Mouse (Mus musculus) midbrain, embryonic 16.5 days (tissue): ENCODE measurements around the gene Il18bp. TPM values are rescaled to one million over a fixed set of nuclear protein-coding genes. Genes with fewer than 3 reads are reported as not detected.

Experiments used
- ATAC-seq: fragments of 200-750 bp; cut with Nextera tagmentation; 2 replicates; pipeline ENCODE4 v1.8.0; 2017; ENCODE audit warnings: moderate TSS enrichment
- H3K27ac ChIP-seq: fragments of 300-500 bp; sonication (generic); 2 replicates; pipeline ENCODE4 v1.5.1; 2014; ENCODE audit warnings: mild to moderate bottlenecking, low read length, mixed read lengths
- H3K27me3 ChIP-seq: fragments of 300-500 bp; sonication (generic); 2 replicates; pipeline ENCODE4 v1.6.1; 2014; ENCODE audit warnings: low read depth, low read length, mixed read lengths; ENCODE audit not compliant: control insufficient read depth, insufficient read depth
- H3K36me3 ChIP-seq: fragments of 300-500 bp; sonication (generic); 2 replicates; pipeline ENCODE4 v1.6.1; 2014; ENCODE audit warnings: mild to moderate bottlenecking, low read length, moderate library complexity, mixed read lengths; ENCODE audit not compliant: control insufficient read depth, insufficient read depth
- H3K4me1 ChIP-seq: fragments of 300-500 bp; sonication (generic); 2 replicates; pipeline ENCODE4 v1.6.1; 2014; ENCODE audit warnings: mild to moderate bottlenecking, low read length, mixed read lengths; ENCODE audit not compliant: control insufficient read depth, insufficient read depth
- H3K4me2 ChIP-seq: fragments of 300-500 bp; sonication (generic); 2 replicates; pipeline ENCODE4 v1.6.1; 2014; ENCODE audit warnings: mild to moderate bottlenecking, low read length, mixed read lengths
- H3K4me3 ChIP-seq: fragments of 300-500 bp; sonication (generic); 2 replicates; pipeline ENCODE4 v1.5.1; 2014; ENCODE audit warnings: low read depth, mild to moderate bottlenecking, low read length, moderate library complexity, mixed read lengths
- H3K9ac ChIP-seq: fragments of 300-500 bp; sonication (generic); 2 replicates; pipeline ENCODE4 v1.6.1; 2014; ENCODE audit warnings: low read depth, low read length, mixed read lengths
- H3K9me3 ChIP-seq: fragments of 300-500 bp; sonication (generic); replicated peaks from 2 replicates; pipeline ENCODE4 v1.6.1; 2014; ENCODE audit warnings: mild to moderate bottlenecking, low read length, mixed read lengths; ENCODE audit not compliant: control insufficient read depth, poor library complexity, severe bottlenecking
- WGBS: fragments of 180-500 bp; shearing (Covaris S2); extraction: QIAGEN DNeasy Blood & Tissue Kit; methylation state at CpG from one replicate; pipeline ENCODE4 v1.1.7; 2014; 5-methylcytosine and 5-hydroxymethylcytosine counted together
- polyA plus RNA-seq: library from polyadenylated mRNA; unstranded; fragments of >200 nt; fragmentation: Nextera tagmentation; extraction: Ambion mirVana; gene quantifications from 2 replicates; pipeline ENCODE4 v1.2.1, GENCODE M21; 2015

Gene Il18bp
- polyA plus RNA-seq, 1 experiment from 2014 or later, result 4.9 TPM

- Histone ChIP-seq H3K36me3 (peaks cover 75% of the 10 kb centered on the region), H3K27me3 (no peaks in the 10 kb centered on the region), H3K4me2 (no peak overlapping the region), H3K4me1 (no peaks in the 10 kb centered on the region), H3K4me3 (no peak overlapping the region), H3K9me3 (no peaks in the 10 kb centered on the region), H3K27ac (no peak overlapping the region), H3K9ac (no peak overlapping the region)
- no peak for ATAC-seq
- WGBS, result 91% methylated on average over 3 of the region's 3 CpGs
These were observed 24.2 kb downstream of the Il18bp start for GRCm38 (mm10) chr7:101994241-101994640.

- Histone ChIP-seq H3K36me3 (peaks cover 14% of the 10 kb centered on the region; the same call in 1 of the 2 replicates), H3K4me3 (no peak overlapping the region), H3K4me1 (no peaks in the 10 kb centered on the region), H3K9me3 (no peaks in the 10 kb centered on the region), H3K27ac (no peak overlapping the region), H3K27me3 (no peaks in the 10 kb centered on the region), H3K4me2 (no peak overlapping the region), H3K9ac (no peak overlapping the region)
- ATAC-seq, result no peak
- WGBS, result 88% methylated on average over 3 of the region's 3 CpGs
These were observed 33.4 kb downstream of the Il18bp start for GRCm38 (mm10) chr7:101985081-101985480.

DNA sequence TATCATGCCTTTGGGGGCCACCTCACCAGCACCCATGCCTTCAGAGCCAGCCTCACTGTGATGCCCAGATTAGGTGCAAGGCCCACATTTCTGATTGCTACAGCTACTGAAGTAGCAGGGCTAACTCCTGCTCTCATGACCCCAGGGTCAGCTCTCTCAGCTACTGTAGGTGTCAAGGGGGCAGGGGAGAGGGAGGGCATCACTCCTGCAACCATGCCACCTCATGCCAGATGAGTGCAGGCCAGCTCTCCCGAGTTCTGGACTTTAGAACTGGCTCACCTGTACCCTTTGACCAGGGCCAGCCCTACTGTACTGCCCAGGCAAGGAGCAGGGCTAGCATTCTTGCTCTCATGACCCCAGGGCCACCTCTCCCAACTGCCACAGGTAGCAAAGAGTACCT, 35.8 kb downstream of the Il18bp start:
- H3K4me3 ChIP-seq, result no peak overlapping the region
- H3K9ac ChIP-seq, result no peak overlapping the region
- H3K27ac ChIP-seq, result no peak overlapping the region
- no peaks in the 10 kb centered on the region for H3K4me1 ChIP-seq
- peaks cover 1% of the 10 kb centered on the region; the same call in 1 of the 2 replicates for H3K36me3 ChIP-seq
- H3K9me3 ChIP-seq, result no peaks in the 10 kb centered on the region
- no peak for ATAC-seq
- 100% methylated on average over 1 of the region's 1 CpGs for WGBS
- H3K27me3 ChIP-seq, result no peaks in the 10 kb centered on the region
- no peak overlapping the region for H3K4me2 ChIP-seq

DNA sequence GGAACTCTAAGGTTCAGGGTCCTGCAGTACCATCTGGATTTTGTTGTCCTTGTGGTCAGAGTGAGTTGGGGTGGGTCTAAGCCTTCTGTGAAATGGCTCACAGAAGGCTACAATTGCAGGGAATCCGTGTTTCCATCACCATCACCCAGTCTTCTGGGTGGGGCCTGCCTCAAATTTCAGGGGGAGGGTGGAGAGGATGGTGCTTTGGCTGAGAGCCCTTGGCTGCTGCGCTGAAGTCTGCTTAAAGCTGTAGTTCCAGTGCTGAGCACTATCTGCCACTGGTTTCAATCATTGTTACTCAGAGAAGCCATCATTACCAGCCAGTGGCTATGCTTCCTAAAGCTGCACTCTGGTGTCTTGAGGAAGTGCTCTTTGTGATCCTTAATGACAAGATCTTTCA, 44.0 kb downstream of the Il18bp start:
- no peak overlapping the region for H3K27ac ChIP-seq
- H3K4me3 ChIP-seq, result no peak overlapping the region
- peaks cover 23% of the 10 kb centered on the region for H3K4me1 ChIP-seq
- H3K9me3 ChIP-seq, result no peaks in the 10 kb centered on the region
- H3K4me2 ChIP-seq, result no peak overlapping the region
- no peak for ATAC-seq
- WGBS, result 85% methylated on average over 2 of the region's 2 CpGs
- no peaks in the 10 kb centered on the region for H3K27me3 ChIP-seq
- H3K9ac ChIP-seq, result no peak overlapping the region
- no peaks in the 10 kb centered on the region for H3K36me3 ChIP-seq

GRCm38 (mm10) chr7:101973730-101974129, 44.8 kb downstream of the Il18bp start:
- H3K9ac ChIP-seq, result no peak overlapping the region
- H3K36me3 ChIP-seq, result no peaks in the 10 kb centered on the region
- H3K27ac ChIP-seq, result no peak overlapping the region
- no peak overlapping the region for H3K4me2 ChIP-seq
- no peaks in the 10 kb centered on the region for H3K27me3 ChIP-seq
- peaks cover 28% of the 10 kb centered on the region for H3K4me1 ChIP-seq
- no peak overlapping the region for H3K4me3 ChIP-seq
- H3K9me3 ChIP-seq, result no peaks in the 10 kb centered on the region
- no peak for ATAC-seq
- WGBS, result 91% methylated on average over 3 of the region's 3 CpGs

- Histone ChIP-seq H3K4me3 (peak overlapping the region; percentile 71), H3K36me3 (no peaks in the 10 kb centered on the region), H3K4me2 (peak overlapping the region; percentile 59), H3K9me3 (no peaks in the 10 kb centered on the region), H3K27me3 (no peaks in the 10 kb centered on the region), H3K9ac (peak overlapping the region; percentile 94), H3K27ac (peak overlapping the region; percentile 100), H3K4me1 (peaks cover 36% of the 10 kb centered on the region)
- WGBS, result 60% methylated on average over 2 of the region's 2 CpGs
- no peak for ATAC-seq
These were observed 46.8 kb downstream of the Il18bp start for GRCm38 (mm10) chr7:101971721-101972120.

- Histone ChIP-seq H3K4me3 (peak overlapping the region; percentile 71), H3K9ac (peak overlapping the region; percentile 94), H3K27ac (peak overlapping the region; percentile 100), H3K27me3 (no peaks in the 10 kb centered on the region), H3K4me1 (peaks cover 36% of the 10 kb centered on the region), H3K36me3 (no peaks in the 10 kb centered on the region), H3K4me2 (peak overlapping the region; percentile 59), H3K9me3 (no peaks in the 10 kb centered on the region)
- ATAC-seq, result peak; percentile 73
- WGBS, result 3% methylated on average over 19 of the region's 19 CpGs
These were observed 47.5 kb downstream of the Il18bp start for GRCm38 (mm10) chr7:101970821-101971461.

DNA sequence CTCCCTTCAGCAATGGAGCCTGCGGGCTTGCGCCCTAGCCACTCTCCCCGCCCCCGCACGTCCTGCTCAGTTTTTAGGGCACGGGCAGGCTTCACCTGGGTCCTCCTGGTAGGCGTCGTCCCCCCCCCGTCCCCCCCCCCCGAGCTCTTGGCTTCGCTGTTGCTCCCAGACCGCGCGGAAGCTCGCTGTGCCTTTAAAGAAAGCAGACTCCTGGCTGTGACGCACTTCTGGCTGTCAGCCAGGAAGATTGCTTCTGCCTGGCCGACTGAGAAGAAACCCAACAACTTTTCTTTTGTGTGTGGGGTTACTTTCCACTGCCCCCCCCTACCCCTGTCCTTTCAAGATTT, 48.1 kb downstream of the Il18bp start:
- H3K4me2 ChIP-seq, result peak overlapping the region; percentile 59
- H3K4me1 ChIP-seq, result peaks cover 36% of the 10 kb centered on the region
- peak; percentile 81 for ATAC-seq
- H3K9ac ChIP-seq, result peak overlapping the region; percentile 94
- H3K9me3 ChIP-seq, result no peaks in the 10 kb centered on the region
- peak overlapping the region; percentile 71 for H3K4me3 ChIP-seq
- peak overlapping the region; percentile 100 for H3K27ac ChIP-seq
- no peaks in the 10 kb centered on the region for H3K27me3 ChIP-seq
- H3K36me3 ChIP-seq, result no peaks in the 10 kb centered on the region
- 0% methylated on average over 13 of the region's 17 CpGs for WGBS

GRCm38 (mm10) chr7:101969694-101970428, 48.6 kb downstream of the Il18bp start:
- Histone ChIP-seq H3K27me3 (no peaks in the 10 kb centered on the region), H3K36me3 (no peaks in the 10 kb centered on the region), H3K9me3 (no peaks in the 10 kb centered on the region), H3K9ac (peak overlapping the region; percentile 94), H3K4me3 (peak overlapping the region; percentile 71), H3K27ac (peak overlapping the region; percentile 100), H3K4me1 (peaks cover 36% of the 10 kb centered on the region), H3K4me2 (peak overlapping the region; percentile 59)
- 0% methylated on average over 42 of the region's 53 CpGs for WGBS
- ATAC-seq, result peak; percentile 93
